Mouse (Mus musculus) lung, postnatal 0 days (tissue): ENCODE measurements at regions not wholly inside any gene's neighbourhood (a gene's known extent, or its start where the extent isn't known, plus 50 kb on each side); places are given as distances from the start of the nearest gene placed in this dataset.

ENCODE experiments used
- CTCF ChIP-seq: IDR thresholded peaks from 2 replicates; pipeline ENCODE4 v1.5.1; 2016; ENCODE audit warnings: antibody characterized with exemption, mild to moderate bottlenecking
- EP300 ChIP-seq: IDR thresholded peaks from 2 replicates; pipeline ENCODE4 v1.6.1; 2016; ENCODE audit warnings: antibody characterized with exemption, mild to moderate bottlenecking, control low read depth

- TF ChIP-seq CTCF: peak; percentile 67
- TF ChIP-seq EP300: no peak
These were observed 417.9 kb upstream of the Ubash3b start for GRCm38 (mm10) chr9:41579107-41580014.
